ENCODE assay signal across 12 mouse cellular contexts in the genomic region with DNA sequence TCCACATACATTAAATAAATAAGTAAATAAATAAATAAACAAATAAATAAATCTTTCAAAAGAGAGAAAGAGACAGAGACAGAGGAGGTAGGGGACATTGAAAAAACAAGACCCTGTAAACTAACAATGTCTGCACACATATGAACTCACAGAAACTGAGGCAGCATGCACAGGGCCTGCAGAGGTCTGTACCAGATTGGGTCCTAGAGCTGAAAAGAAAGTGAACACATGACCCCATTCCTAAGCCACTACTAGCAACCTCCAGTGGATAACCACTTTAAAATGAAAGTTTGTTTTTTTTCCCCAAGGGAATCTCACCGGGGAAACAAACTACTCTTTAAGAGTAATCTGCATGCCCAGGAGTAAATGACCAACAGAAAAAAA. TPM values are rescaled to one million over a fixed set of nuclear protein-coding genes. Genes with fewer than 3 reads are reported as not detected.
DNase-seq lines count a peak whose midpoint lies in the region; ATAC-seq and TF ChIP-seq lines count a peak whose summit lies in the region.
"Not testable (repeated sequence)": the region's sequence is repeated elsewhere in the genome, so short reads cannot be mapped to it uniquely, and the experiment has no call there.
"Had no signal": no experiment of that assay in that cellular context is flagged by ENCODE, and none has a peak within 500 bp of the region (broad histone marks: within the 10 kb centered on the region; RNA-seq: fewer than 3 reads in every experiment).

No protein-coding gene starts in this region.

- not testable (repeated sequence) for H3K4me1 ChIP-seq in lung, postnatal 0 days (ENCODE audit: insufficient read depth, low read depth, low read length); midbrain, embryonic 11.5 days (ENCODE audit: control insufficient read depth, insufficient read depth, low read length)

- not testable (repeated sequence) for TF ChIP-seq EP300 in lung, postnatal 0 days (IDR thresholded peaks at IDR 0.05)

- H3K27ac ChIP-seq in lung, postnatal 0 days (ENCODE audit: low read length); midbrain, embryonic 11.5 days (ENCODE audit: low read depth, low read length): not testable (repeated sequence)

- H3K9me3 ChIP-seq in lung, postnatal 0 days (ENCODE audit: low read length), result peaks cover 28% of the 10 kb centered on the region
- H3K9me3 ChIP-seq in midbrain, embryonic 11.5 days (ENCODE audit: control insufficient read depth, low read length), result peaks cover 43% of the 10 kb centered on the region

- not testable (repeated sequence) for H3K4me2 ChIP-seq in lung, postnatal 0 days (replicated peaks; ENCODE audit: low read depth, low read length); midbrain, embryonic 11.5 days

- H3K4me3 ChIP-seq in lung, postnatal 0 days (ENCODE audit: low read depth, low read length); midbrain, embryonic 11.5 days (ENCODE audit: low read depth, low read length): not testable (repeated sequence)

- not testable (repeated sequence) for TF ChIP-seq CTCF in lung, postnatal 0 days (IDR thresholded peaks at IDR 0.05)

- DNase-seq in R1 (ENCODE audit: low read depth, low spot score) (peak; percentile 8), ZHBTc4 (ENCODE audit: low read depth, low spot score) (peak; percentile 3)
- DNase-seq in heart, adult 11 months, result peak; percentile 94
- peak; percentile 8 for DNase-seq in lung, postnatal 0 days (ENCODE audit: low spot score)
- peak; percentile 79 for DNase-seq in midbrain, embryonic 11.5 days (ENCODE audit: low spot score, missing footprints)
- peak; percentile 31 for DNase-seq in testis, postnatal 10 days (ENCODE audit: low spot score)
- peak; percentile 0 for DNase-seq in yolk sac, embryonic 10.5 days (ENCODE audit: low spot score)

- H3K27me3 ChIP-seq in lung, postnatal 0 days (replicated peaks; ENCODE audit: insufficient read depth, low read length); midbrain, embryonic 11.5 days (ENCODE audit: control insufficient read depth, insufficient read depth, low read length): not testable (repeated sequence)

- H3K36me3 ChIP-seq in lung, postnatal 0 days (ENCODE audit: insufficient read depth, low read length); midbrain, embryonic 11.5 days (ENCODE audit: control insufficient read depth, insufficient read depth, low read length): not testable (repeated sequence)

- H3K9ac ChIP-seq in lung, postnatal 0 days (replicated peaks; ENCODE audit: low read depth); midbrain, embryonic 11.5 days (ENCODE audit: low read length): not testable (repeated sequence)

- ATAC-seq in lung, postnatal 0 days; midbrain, embryonic 11.5 days (ENCODE audit: low FRiP score): not testable (repeated sequence)

- WGBS in lung, postnatal 0 days, result 14% methylated on average over 1 of the region's 1 CpGs
- 24% methylated on average over 1 of the region's 1 CpGs for WGBS in midbrain, embryonic 11.5 days

RNA-seq across cellular contexts. Expression of gene Zfp978, which starts 41.4 kb away (rescaled TPM):
- 0.17 TPM in 1 of 2 replicates, not detected in the other for polyA plus RNA-seq in lung, postnatal 0 days (2015; fragmentation: Nextera tagmentation; extraction: Ambion mirVana)
- polyA plus RNA-seq in midbrain, embryonic 11.5 days (2014; fragmentation: Nextera tagmentation; extraction: Ambion mirVana), result 0.23 and 0.29 TPM in 2 replicates
- polyA plus RNA-seq: adrenal gland, adult 2 months; brain, embryonic 14.5 days; CD4-positive, CD25-positive, alpha-beta regulatory T cell, adult 4 months; cerebellum, adult 2 months; G1E had no signal

Comparison
In these comparisons a context has a peak if more than half of its experiments do, and no peak if none do; other contexts are left out.
1. DNase-seq: peak in every context shown above with its lines; median percentile 94 in heart, adult 11 months; 79 in midbrain, embryonic 11.5 days; 31 in testis, postnatal 10 days; 8 in R1; 8 in lung, postnatal 0 days; 3 in ZHBTc4; 0 in yolk sac, embryonic 10.5 days.